Mouse (Mus musculus) testis, adult 2 months (tissue): ENCODE measurements around the gene Mapkbp1. TPM values are rescaled to one million over a fixed set of nuclear protein-coding genes. Genes with fewer than 3 reads are reported as not detected.

Source experiments
- H3K27ac ChIP-seq: fragments of 200-500 bp; 2 replicates; pipeline ENCODE4 v1.5.1; 2012; ENCODE audit warnings: low read depth, low read length; ENCODE audit not compliant: control insufficient read depth, insufficient read depth
- H3K27me3 ChIP-seq: fragments of 200-500 bp; 2 replicates; pipeline ENCODE4 v1.6.1; 2012; ENCODE audit warnings: mild to moderate bottlenecking, low read length, moderate library complexity; ENCODE audit not compliant: control insufficient read depth, insufficient read depth
- H3K36me3 ChIP-seq: fragments of 200-500 bp; 2 replicates; pipeline ENCODE4 v1.6.1; 2012; ENCODE audit warnings: mild to moderate bottlenecking, low read length; ENCODE audit not compliant: control insufficient read depth, insufficient read depth
- H3K4me1 ChIP-seq: fragments of 200-500 bp; 2 replicates; pipeline ENCODE4 v1.6.1; 2012; ENCODE audit warnings: low read length; ENCODE audit not compliant: control insufficient read depth, insufficient read depth
- H3K4me3 ChIP-seq: fragments of 200-500 bp; 2 replicates; pipeline ENCODE4 v1.5.1; 2012; ENCODE audit warnings: low read depth, mild to moderate bottlenecking, low read length, moderate library complexity, mixed read lengths; ENCODE audit not compliant: control insufficient read depth
- CTCF ChIP-seq: fragments of 200-500 bp; IDR thresholded peaks from 2 replicates; pipeline ENCODE4 v1.5.1; 2012; ENCODE audit warnings: low read depth, mild to moderate bottlenecking, inconsistent platforms, low read length, moderate library complexity; ENCODE audit not compliant: control insufficient read depth, insufficient read depth, insufficient replicate concordance
- POLR2A ChIP-seq: fragments of 200-500 bp; IDR thresholded peaks from 2 replicates; pipeline ENCODE4 v1.6.1; 2012; ENCODE audit warnings: low read depth, mild to moderate bottlenecking, inconsistent platforms, low read length, moderate library complexity; ENCODE audit not compliant: control insufficient read depth
- polyA plus RNA-seq: library from polyadenylated mRNA; depleted of rRNA; stranded (reverse); fragments of >200 nt; gene quantifications from 2 replicates; pipeline ENCODE4 v1.2.3, GENCODE M21; 2012

The Mapkbp1 gene
- polyA plus RNA-seq, 1 experiment, result 66.1 TPM

GRCm38 (mm10) chr2:120033726-120034125, 61.2 kb downstream of the Mapkbp1 start:
- TF ChIP-seq POLR2A (no peak), CTCF (no peak)
- no peak overlapping the region for H3K4me3 ChIP-seq
- H3K36me3 ChIP-seq, result no peaks in the 10 kb centered on the region; the same call in 1 of the 2 replicates
- H3K27me3 ChIP-seq, result no peaks in the 10 kb centered on the region
- H3K4me1 ChIP-seq, result no peaks in the 10 kb centered on the region; the same call in 1 of the 2 replicates
- H3K27ac ChIP-seq, result no peak overlapping the region

DNA sequence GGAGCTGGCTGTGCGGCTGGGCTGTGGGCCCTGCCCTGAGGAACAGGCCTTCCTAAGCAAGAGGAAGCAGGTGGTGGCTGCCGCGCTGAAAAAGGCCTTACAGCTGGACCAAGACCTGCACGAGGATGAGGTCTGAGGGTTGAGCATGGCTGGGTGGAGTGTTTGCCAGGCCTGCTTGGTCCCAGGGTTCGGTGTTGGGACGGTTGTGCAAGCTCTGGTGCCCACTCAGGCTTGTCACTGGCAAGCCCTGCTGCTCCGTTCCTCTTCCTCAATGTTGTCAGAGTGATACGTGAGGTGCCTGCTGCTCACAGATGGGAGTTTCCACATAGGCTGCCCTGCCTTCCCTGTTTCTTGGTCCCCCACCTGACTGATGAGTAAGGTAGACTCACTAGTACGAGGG, 65.2 kb downstream of the Mapkbp1 start:
- no peaks in the 10 kb centered on the region for H3K27me3 ChIP-seq
- no peak for TF ChIP-seq POLR2A
- no peak for TF ChIP-seq CTCF
- H3K4me3 ChIP-seq, result no peak overlapping the region
- H3K4me1 ChIP-seq, result no peaks in the 10 kb centered on the region; the same call in 1 of the 2 replicates
- H3K36me3 ChIP-seq, result no peaks in the 10 kb centered on the region; the same call in none of the 2 replicates
- H3K27ac ChIP-seq, result no peak overlapping the region

DNA sequence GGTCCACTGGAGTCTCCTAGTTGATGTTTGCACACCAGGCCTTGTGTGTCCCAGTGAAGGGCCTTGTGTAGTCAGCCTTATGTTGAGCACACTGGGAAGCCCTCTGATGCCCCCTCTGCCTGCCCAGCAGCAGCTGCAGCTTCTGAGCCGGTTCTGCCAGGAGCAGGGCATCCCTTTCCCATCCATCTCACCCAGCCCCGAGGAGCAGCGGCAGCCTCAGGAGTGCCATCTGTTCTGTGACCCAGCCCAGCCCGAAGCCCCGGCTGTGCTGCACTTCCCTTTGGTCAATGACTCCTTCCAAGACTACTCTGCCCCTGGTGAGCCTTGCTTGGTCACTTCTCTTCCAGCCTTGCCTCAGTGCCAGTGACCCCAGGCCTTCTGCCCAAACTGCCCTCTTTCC, 68.5 kb downstream of the Mapkbp1 start:
- no peak for TF ChIP-seq CTCF
- no peak for TF ChIP-seq POLR2A
- Histone ChIP-seq H3K4me3 (no peak overlapping the region), H3K27ac (no peak overlapping the region), H3K4me1 (no peaks in the 10 kb centered on the region; the same call in 1 of the 2 replicates), H3K27me3 (no peaks in the 10 kb centered on the region), H3K36me3 (no peaks in the 10 kb centered on the region; the same call in none of the 2 replicates)

DNA sequence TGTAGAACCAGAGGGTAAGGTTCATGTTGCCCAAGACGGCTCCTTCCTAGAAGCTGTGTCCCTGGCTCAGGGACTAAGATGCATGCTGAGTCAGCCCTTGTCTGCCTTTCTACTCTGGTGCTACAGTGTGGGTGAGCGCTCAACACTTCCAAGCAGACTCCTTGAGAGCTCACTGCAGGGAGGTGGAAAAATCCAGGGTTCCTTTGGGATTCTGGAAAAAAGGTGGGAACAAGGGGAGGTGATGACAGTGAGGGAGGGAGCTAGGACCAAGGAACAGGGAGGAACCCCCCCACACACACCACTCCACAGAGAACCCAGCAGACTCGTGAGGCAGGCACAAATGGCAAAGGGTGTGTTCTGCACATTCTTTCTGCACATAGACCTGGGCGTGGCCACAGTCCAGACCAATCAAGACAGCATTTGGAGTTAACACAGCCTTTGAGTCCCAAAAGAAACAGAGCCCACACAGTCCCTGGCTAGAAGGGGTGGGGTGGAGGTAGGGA, 71.7 kb downstream of the Mapkbp1 start:
- TF ChIP-seq CTCF, result no peak
- no peak for TF ChIP-seq POLR2A

GRCm38 (mm10) chr2:120044676-120045075, 72.2 kb downstream of the Mapkbp1 start:
- H3K27ac ChIP-seq, result no peak overlapping the region
- H3K4me1 ChIP-seq, result peaks cover 4% of the 10 kb centered on the region

More for the DNA sequence above, 71.7 kb downstream of the Mapkbp1 start:
- Histone ChIP-seq H3K27ac (no peak overlapping the region), H3K4me3 (no peak overlapping the region), H3K27me3 (no peaks in the 10 kb centered on the region), H3K4me1 (peaks cover 4% of the 10 kb centered on the region), H3K36me3 (no peaks in the 10 kb centered on the region; the same call in none of the 2 replicates)

DNA sequence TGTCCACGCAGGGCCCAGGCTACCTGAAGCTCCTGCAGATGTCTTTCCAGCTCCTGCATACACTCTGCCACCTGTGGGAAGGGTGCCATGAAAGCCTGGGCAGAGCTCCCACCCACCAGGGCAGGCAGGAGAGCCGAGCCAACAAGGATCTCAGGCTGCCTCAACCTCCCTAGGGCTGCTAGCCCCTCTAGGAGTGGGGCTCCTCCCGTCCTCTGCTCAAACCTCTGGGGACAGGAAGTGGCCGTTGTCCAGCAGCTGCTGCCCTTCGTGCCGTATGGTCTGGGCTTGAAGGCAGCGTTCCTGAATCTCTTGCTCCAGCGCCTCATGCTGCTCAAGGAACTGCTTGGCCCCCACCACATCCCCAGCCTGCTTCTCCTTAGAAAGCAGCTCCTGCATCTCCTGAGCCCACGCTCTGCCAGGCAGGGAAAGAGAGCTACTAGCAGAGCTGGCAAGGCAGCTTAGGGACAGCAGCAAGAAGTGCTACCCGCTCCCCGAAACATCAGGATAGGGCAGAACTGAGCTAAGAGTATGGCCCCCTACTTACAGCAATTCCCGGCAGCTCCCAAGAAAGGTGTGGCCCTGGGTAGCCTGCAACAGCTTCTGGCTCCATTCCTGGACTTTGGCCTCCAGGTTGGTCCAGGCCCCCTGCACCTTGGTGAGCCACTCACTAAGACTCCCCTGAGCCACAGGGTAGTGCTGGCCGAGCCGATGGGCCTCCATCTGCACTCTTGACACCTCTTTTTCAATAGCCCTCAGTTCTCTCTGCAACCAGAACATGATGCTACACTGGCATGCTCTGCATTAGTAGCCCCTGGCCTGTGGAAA, 74.2 kb downstream of the Mapkbp1 start:
- Histone ChIP-seq H3K27me3 (no peaks in the 10 kb centered on the region), H3K36me3 (no peaks in the 10 kb centered on the region; the same call in 1 of the 2 replicates), H3K27ac (no peak overlapping the region), H3K4me3 (no peak overlapping the region), H3K4me1 (peaks cover 4% of the 10 kb centered on the region)
- TF ChIP-seq POLR2A (no peak), CTCF (no peak)

More at GRCm38 (mm10) chr2:120044676-120045075, 72.2 kb downstream of the Mapkbp1 start:
- Histone ChIP-seq H3K4me3 (no peak overlapping the region), H3K36me3 (no peaks in the 10 kb centered on the region; the same call in none of the 2 replicates), H3K27me3 (no peaks in the 10 kb centered on the region)
- no peak for TF ChIP-seq CTCF
- TF ChIP-seq POLR2A, result no peak

- no peak overlapping the region for H3K4me3 ChIP-seq
- TF ChIP-seq CTCF (no peak), POLR2A (no peak)
- H3K4me1 ChIP-seq, result peaks cover 4% of the 10 kb centered on the region
- H3K27ac ChIP-seq, result no peak overlapping the region
- no peaks in the 10 kb centered on the region for H3K36me3 ChIP-seq
- no peaks in the 10 kb centered on the region for H3K27me3 ChIP-seq
Measured at GRCm38 (mm10) chr2:120048173-120048572, 75.7 kb downstream of the Mapkbp1 start.
